Mouse (Mus musculus) neural tube, embryonic 15.5 days (tissue): ENCODE results near the gene Ugcg. TPM values are rescaled to one million over a fixed set of nuclear protein-coding genes. Genes with fewer than 3 reads are reported as not detected.

ENCODE experiments used
- ATAC-seq: fragments of 200-750 bp; cut with Nextera tagmentation; 2 replicates; pipeline ENCODE4 v1.8.0; 2017; ENCODE audit warnings: mild to moderate bottlenecking, moderate TSS enrichment, moderate library complexity; ENCODE audit not compliant: low FRiP score
- H3K27ac ChIP-seq: fragments of 300-500 bp; sonication (generic); replicated peaks from 2 replicates; pipeline ENCODE4 v1.5.1; 2015; ENCODE audit warnings: mild to moderate bottlenecking, inconsistent platforms
- H3K27me3 ChIP-seq: fragments of 300-500 bp; sonication (generic); replicated peaks from 2 replicates; pipeline ENCODE4 v1.6.1; 2015; ENCODE audit warnings: inconsistent platforms
- H3K36me3 ChIP-seq: fragments of 300-500 bp; sonication (generic); 2 replicates; pipeline ENCODE4 v1.6.1; 2015; ENCODE audit warnings: inconsistent platforms
- H3K4me1 ChIP-seq: fragments of 300-500 bp; sonication (generic); 2 replicates; pipeline ENCODE4 v1.6.1; 2015; ENCODE audit warnings: inconsistent platforms
- H3K4me2 ChIP-seq: fragments of 300-500 bp; sonication (generic); 2 replicates; pipeline ENCODE4 v1.6.1; 2015; ENCODE audit warnings: inconsistent platforms, mild to moderate bottlenecking, moderate library complexity
- H3K4me3 ChIP-seq: fragments of 300-500 bp; sonication (generic); replicated peaks from 2 replicates; pipeline ENCODE4 v1.5.1; 2015; ENCODE audit warnings: mild to moderate bottlenecking, inconsistent platforms
- H3K9ac ChIP-seq: fragments of 300-500 bp; sonication (generic); replicated peaks from 2 replicates; pipeline ENCODE4 v1.6.1; 2015; ENCODE audit warnings: mild to moderate bottlenecking, inconsistent platforms
- H3K9me3 ChIP-seq: fragments of 300-500 bp; sonication (generic); replicated peaks from 2 replicates; pipeline ENCODE4 v1.6.1; 2016; ENCODE audit warnings: inconsistent platforms
- WGBS: fragments of 180-500 bp; shearing (Covaris S2); methylation state at CpG from one replicate; pipeline ENCODE4 v1.1.7; 2015; ENCODE audit warnings: mixed read lengths; 5-methylcytosine and 5-hydroxymethylcytosine counted together
- polyA plus RNA-seq: library from polyadenylated mRNA; unstranded; fragments of >200 nt; fragmentation: Nextera tagmentation; extraction: Ambion mirVana; gene quantifications from 2 replicates; pipeline ENCODE4 v1.2.1, GENCODE M21; 2015

Gene Ugcg
- polyA plus RNA-seq, 1 experiment from 2014 or later: 16.7 TPM

DNA sequence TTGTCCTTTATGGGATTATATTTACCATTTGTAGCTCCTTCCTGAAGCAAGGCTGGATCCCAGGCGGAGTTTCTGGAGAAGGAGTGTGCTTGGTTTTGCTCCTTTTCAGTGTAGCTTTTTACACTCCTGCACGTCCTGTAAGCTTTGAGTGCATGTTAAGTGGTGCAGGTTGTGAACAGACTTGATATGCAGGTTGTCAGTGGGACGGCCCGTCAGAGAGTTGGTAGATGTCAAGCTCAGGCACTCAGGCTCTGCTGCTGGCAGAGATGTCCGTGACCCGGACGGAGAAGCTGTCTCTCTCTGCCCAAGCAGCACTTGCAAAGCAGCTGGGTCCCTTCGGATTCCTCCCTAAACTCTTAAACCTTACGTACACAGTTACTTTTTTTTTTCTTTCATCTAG is 22.1 kb downstream of the Ugcg start:
- Histone ChIP-seq H3K9ac (no peak overlapping the region), H3K36me3 (peaks cover 20% of the 10 kb centered on the region), H3K27me3 (no peaks in the 10 kb centered on the region), H3K9me3 (no peaks in the 10 kb centered on the region), H3K4me2 (no peak overlapping the region), H3K4me3 (no peak overlapping the region), H3K27ac (no peak overlapping the region), H3K4me1 (peaks cover under 1% of the 10 kb centered on the region; the same call in 1 of the 2 replicates)
- ATAC-seq: no peak
- 96% methylated on average over 9 of the region's 9 CpGs for WGBS

DNA sequence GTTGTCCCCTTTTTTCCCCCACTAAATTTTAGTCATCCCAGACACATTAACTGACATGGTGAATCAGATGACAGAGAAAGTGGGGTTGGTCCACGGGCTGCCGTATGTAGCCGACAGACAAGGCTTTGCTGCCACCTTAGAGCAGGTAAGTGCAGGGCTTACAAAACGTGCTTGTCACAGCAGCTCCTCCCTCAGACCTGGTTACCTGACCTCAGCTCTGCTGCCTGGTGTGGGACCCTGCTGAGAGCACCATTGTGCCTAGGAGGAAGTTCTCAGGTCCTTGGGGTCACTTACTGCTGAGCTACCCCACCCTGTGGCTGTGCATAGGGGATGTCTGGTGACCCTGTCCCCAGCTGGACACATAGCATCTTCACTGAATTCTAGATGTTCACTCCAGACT is 24.8 kb downstream of the Ugcg start:
- Histone ChIP-seq H3K4me2 (no peak overlapping the region), H3K9me3 (no peaks in the 10 kb centered on the region), H3K9ac (no peak overlapping the region), H3K4me3 (no peak overlapping the region), H3K27ac (no peak overlapping the region), H3K36me3 (peaks cover 26% of the 10 kb centered on the region), H3K27me3 (no peaks in the 10 kb centered on the region), H3K4me1 (no peaks in the 10 kb centered on the region)
- WGBS: 84% methylated on average over 4 of the region's 4 CpGs
- no peak for ATAC-seq

DNA sequence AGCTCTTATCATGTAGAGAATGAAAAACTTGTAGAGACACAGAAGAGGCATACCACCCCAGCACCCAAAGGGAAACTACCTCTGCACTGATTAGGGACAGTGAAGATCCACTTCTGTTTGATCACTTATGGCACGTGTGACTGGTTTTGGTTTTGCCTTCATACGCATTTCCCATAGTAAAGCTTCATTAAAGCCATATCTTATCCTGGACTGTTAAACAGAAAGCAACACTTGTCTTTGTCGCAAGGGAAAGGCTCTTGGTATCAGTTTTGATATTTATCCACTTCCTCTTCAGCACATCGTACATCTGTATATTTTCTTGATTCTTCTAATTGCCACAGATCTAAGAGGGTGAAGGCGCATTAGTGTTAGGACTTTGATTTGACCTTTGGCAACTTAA is 25.6 kb downstream of the Ugcg start:
- Histone ChIP-seq H3K9ac (no peak overlapping the region), H3K4me3 (no peak overlapping the region), H3K4me1 (no peaks in the 10 kb centered on the region), H3K27ac (no peak overlapping the region), H3K4me2 (no peak overlapping the region), H3K9me3 (no peaks in the 10 kb centered on the region), H3K27me3 (no peaks in the 10 kb centered on the region), H3K36me3 (peaks cover 29% of the 10 kb centered on the region)
- 95% methylated on average over 5 of the region's 5 CpGs for WGBS
- ATAC-seq: no peak

DNA sequence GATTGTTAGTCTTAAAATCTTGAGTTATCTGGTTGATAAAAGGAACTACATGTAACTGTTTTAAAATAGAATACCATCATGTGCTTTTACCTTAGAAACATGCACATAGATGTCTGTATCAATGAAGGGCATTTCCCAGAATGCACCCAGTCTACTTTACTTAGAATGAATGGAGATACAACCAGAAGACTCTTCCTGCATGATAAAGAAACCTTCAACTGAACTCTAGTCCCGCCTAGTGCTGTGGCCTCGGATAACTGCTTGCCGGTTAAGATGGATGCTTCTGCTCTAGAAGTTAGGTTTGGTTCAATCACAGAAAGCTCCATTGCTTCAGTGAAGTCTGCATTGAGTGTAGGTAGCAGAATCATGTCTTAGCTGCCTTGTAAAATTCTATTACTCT is 26.5 kb downstream of the Ugcg start:
- Histone ChIP-seq H3K27me3 (no peaks in the 10 kb centered on the region), H3K9ac (no peak overlapping the region), H3K36me3 (peaks cover 35% of the 10 kb centered on the region), H3K9me3 (no peaks in the 10 kb centered on the region), H3K4me1 (no peaks in the 10 kb centered on the region), H3K4me2 (no peak overlapping the region), H3K4me3 (no peak overlapping the region), H3K27ac (no peak overlapping the region)
- ATAC-seq: no peak
- WGBS: 95% methylated on average over 3 of the region's 3 CpGs

DNA sequence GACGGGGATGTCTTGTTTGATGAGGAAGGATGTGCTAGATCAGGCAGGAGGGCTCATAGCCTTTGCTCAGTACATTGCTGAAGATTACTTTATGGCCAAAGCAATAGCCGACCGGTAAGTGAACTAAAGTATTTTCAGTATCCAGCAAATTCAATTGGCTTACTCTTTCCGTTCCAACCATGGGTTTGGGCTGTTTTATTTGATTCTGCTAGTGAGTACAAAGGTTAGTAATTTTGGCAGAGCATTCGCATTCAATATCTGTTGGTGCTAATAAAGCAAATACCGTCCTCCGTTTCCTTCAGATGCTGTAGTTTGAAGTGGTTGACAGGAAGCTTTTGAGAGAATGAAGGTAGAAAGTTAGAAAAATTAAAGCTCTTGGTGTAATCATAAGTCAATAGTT is 28.0 kb downstream of the Ugcg start:
- 94% methylated on average over 7 of the region's 7 CpGs for WGBS
- no peaks in the 10 kb centered on the region for H3K27me3 ChIP-seq
- H3K9ac ChIP-seq: no peak overlapping the region
- H3K27ac ChIP-seq: no peak overlapping the region
- no peak for ATAC-seq
- no peaks in the 10 kb centered on the region for H3K9me3 ChIP-seq
- no peaks in the 10 kb centered on the region for H3K4me1 ChIP-seq
- H3K4me3 ChIP-seq: no peak overlapping the region
- no peak overlapping the region for H3K4me2 ChIP-seq
- peaks cover 35% of the 10 kb centered on the region for H3K36me3 ChIP-seq

DNA sequence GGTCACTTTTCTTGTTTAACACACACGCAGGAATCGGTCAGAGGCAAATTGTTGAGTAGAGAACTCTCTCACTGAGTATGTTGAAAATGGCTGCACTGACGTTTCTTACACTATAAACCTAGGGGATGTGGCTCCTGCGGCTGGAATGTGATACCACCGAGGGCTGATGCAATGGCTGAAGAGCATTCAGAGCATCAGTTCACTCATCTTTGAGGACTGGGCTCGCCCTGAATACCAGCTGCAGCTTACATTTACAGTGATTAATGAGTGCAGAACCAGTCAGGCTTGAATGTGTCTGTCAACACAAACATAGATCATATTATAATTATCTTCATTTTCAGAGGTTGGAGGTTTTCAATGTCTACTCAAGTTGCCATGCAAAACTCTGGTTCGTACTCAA is 29.1 kb downstream of the Ugcg start:
- Histone ChIP-seq H3K4me2 (no peak overlapping the region), H3K27ac (no peak overlapping the region), H3K4me3 (no peak overlapping the region), H3K4me1 (no peaks in the 10 kb centered on the region), H3K9me3 (no peaks in the 10 kb centered on the region), H3K36me3 (peaks cover 40% of the 10 kb centered on the region), H3K27me3 (no peaks in the 10 kb centered on the region), H3K9ac (no peak overlapping the region)
- ATAC-seq: no peak
- WGBS: 89% methylated on average over 7 of the region's 7 CpGs

DNA sequence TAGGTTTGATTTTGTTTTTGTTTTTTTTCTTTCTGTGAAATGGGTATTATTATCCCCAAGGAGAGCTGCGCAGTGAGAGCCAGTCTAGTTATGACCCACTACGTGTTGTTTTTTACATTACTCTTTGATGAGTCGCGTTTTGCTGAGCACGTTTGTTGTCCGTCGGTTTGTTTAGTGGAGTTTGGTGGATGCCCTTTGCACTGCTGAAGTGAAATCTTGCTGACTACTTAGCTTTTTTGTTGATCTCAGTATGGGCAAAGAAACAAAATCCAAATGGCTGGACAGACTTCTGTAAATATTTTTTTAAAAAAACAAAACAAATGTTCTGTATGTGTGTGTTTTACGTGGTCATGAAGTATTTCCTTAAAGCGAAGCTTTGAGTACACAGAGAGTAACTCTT is 33.2 kb downstream of the Ugcg start:
- Histone ChIP-seq H3K4me2 (no peak overlapping the region), H3K9ac (no peak overlapping the region), H3K36me3 (peaks cover 35% of the 10 kb centered on the region), H3K4me1 (no peaks in the 10 kb centered on the region), H3K27ac (no peak overlapping the region), H3K9me3 (no peaks in the 10 kb centered on the region), H3K4me3 (no peak overlapping the region), H3K27me3 (no peaks in the 10 kb centered on the region)
- 89% methylated on average over 9 of the region's 9 CpGs for WGBS
- ATAC-seq: no peak

DNA sequence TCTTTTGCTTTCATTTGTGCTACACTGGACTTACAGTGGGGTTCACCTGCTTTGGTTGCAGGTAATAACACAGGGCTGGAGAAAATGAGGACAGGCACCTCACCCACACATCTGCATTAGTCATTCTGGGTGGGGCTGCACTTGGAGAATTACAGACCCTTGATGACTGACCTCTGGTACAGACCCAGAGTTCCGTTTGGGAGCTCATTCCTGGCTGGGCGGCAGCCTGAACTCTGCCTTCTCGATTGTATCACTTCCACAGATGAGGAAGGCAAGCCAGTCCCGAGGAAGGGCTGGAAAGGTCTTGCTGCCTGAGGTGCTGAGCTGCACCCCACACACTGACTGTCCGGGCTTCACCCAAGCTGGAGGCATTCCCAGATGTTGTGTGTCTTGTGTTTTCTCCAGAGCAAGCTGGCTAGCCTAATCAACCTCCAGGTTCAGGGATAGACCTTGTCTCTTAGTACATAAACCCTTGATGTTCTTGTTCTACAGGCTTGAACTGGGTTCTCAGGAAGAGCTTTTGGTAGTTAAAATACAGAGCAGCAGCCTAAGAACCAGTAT is 34.1 kb downstream of the Ugcg start:
- no peak for ATAC-seq
- Histone ChIP-seq H3K27ac (no peak overlapping the region), H3K9ac (no peak overlapping the region)

DNA sequence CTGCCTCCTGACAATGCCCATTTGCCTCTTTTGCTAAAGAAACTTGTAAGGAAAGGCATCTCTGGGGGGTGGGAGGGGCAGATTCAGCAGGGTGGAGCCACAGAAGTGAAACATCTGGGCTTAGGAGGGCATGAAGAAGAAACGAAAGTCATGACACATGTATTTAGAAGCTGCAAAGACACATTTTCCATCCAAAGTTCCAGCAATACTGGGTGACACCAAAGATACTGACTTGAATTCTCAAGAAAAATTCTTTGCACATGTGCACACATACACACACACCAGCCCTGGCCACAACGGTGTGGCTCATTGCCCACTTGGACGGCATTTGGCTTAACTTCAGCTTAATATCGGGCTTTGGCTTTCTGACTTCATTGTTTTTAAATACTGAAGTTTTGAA is 35.8 kb downstream of the Ugcg start:
- no peaks in the 10 kb centered on the region for H3K4me1 ChIP-seq
- no peaks in the 10 kb centered on the region for H3K27me3 ChIP-seq
- no peaks in the 10 kb centered on the region for H3K9me3 ChIP-seq
- WGBS: 93% methylated on average over 4 of the region's 4 CpGs
- H3K4me2 ChIP-seq: no peak overlapping the region
- no peak overlapping the region for H3K4me3 ChIP-seq
- H3K27ac ChIP-seq: no peak overlapping the region
- H3K9ac ChIP-seq: no peak overlapping the region
- H3K36me3 ChIP-seq: peaks cover 22% of the 10 kb centered on the region
- ATAC-seq: no peak

More for the DNA sequence above, 34.1 kb downstream of the Ugcg start:
- no peaks in the 10 kb centered on the region for H3K27me3 ChIP-seq
- no peak overlapping the region for H3K4me3 ChIP-seq
- no peaks in the 10 kb centered on the region for H3K9me3 ChIP-seq
- no peak overlapping the region for H3K4me2 ChIP-seq
- peaks cover 29% of the 10 kb centered on the region for H3K36me3 ChIP-seq
- 92% methylated on average over 5 of the region's 5 CpGs for WGBS
- no peaks in the 10 kb centered on the region for H3K4me1 ChIP-seq

DNA sequence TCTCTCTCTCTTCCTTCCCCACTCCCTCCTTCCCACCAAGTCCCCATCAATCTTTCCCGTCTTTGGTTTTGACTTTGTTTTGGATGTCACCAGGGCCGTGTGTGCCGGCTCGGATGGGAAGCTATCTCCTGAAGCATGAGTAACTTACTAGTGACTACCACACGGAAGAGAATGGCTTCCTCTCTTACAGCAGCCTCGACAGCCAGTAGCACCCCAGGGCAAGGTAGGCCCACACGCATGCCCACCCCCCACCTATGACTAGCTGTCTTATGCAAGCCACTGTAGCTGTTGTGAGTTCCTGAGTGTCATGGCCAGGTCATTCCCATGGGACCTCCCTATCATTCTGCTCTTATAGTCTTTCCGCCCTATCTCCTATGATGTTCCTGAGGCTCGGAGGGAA is 38.0 kb downstream of the Ugcg start:
- Histone ChIP-seq H3K27ac (no peak overlapping the region), H3K36me3 (peaks cover 17% of the 10 kb centered on the region; the same call in 1 of the 2 replicates), H3K4me3 (no peak overlapping the region), H3K9ac (no peak overlapping the region), H3K4me1 (no peaks in the 10 kb centered on the region), H3K27me3 (no peaks in the 10 kb centered on the region), H3K4me2 (no peak overlapping the region), H3K9me3 (no peaks in the 10 kb centered on the region)
- 94% methylated on average over 9 of the region's 9 CpGs for WGBS
- ATAC-seq: no peak

DNA sequence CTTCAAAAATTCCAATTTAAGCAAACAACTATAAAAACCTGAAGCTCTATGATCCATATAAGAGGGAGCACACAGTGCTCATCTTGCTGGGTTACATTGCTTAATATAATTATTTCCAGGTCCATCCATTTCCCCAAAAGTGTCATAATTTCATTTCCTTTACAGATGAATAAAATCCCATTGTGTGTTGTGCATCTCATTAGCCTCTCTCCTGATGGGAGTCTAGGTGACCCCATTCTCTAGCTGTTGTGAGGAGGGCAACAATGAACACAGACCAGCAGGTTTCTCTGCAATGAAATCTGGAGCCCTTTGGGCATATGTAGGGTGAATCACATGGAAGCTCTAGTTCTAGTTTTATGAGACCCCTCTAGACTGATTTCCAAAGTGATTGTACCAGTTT is 39.9 kb downstream of the Ugcg start:
- H3K4me2 ChIP-seq: no peak overlapping the region
- no peak overlapping the region for H3K4me3 ChIP-seq
- H3K27me3 ChIP-seq: no peaks in the 10 kb centered on the region
- H3K9me3 ChIP-seq: no peaks in the 10 kb centered on the region
- ATAC-seq: no peak
- H3K9ac ChIP-seq: no peak overlapping the region
- H3K4me1 ChIP-seq: no peaks in the 10 kb centered on the region
- no peak overlapping the region for H3K27ac ChIP-seq
- H3K36me3 ChIP-seq: peaks cover 5% of the 10 kb centered on the region; the same call in 1 of the 2 replicates

DNA sequence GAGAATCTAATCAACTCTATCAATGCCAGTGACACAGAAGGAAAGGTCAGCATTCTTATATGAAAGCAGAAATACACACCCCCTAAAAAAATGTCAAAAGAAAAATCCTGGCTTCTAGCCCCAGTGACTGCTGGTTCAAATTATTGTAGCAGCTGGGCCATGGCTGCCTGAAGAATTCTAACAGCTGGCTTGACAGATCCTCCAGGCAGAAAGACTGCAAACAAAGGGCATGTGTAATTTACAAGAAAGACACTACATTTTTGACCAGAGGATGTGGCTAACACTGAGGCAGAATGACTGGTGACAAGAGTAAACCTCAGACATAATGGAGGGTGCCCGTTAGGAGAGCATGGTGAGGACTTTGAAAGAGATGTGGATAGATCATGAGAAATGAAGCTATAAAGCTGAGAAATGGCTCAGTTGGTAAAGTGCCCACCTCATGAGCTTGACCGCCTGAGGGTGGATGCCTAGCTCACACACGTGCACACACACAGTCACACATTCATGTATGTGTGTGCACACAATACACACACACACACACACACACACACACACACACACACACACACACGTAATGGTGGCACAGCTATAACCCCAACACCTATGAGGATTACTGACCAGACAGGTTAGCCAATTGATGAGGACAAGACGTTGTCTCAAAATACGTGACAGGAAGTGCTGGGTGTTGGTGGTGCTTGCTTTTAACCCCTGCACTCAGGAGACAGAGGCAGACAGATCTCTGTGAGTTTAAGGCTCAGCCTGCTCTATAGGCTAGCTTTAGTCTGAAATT is 42.4 kb downstream of the Ugcg start:
- H3K4me3 ChIP-seq: no peak overlapping the region
- WGBS: 91% methylated on average over 6 of the region's 6 CpGs
- no peak for ATAC-seq
- H3K9me3 ChIP-seq: no peaks in the 10 kb centered on the region
- H3K4me2 ChIP-seq: no peak overlapping the region
- H3K27ac ChIP-seq: no peak overlapping the region
- no peaks in the 10 kb centered on the region for H3K4me1 ChIP-seq
- no peaks in the 10 kb centered on the region for H3K36me3 ChIP-seq
- no peaks in the 10 kb centered on the region for H3K27me3 ChIP-seq
- no peak overlapping the region for H3K9ac ChIP-seq
